Mouse (Mus musculus) testis, postnatal 14 days (tissue): ENCODE data around the gene Gabbr2.
A peak's percentile ranks its signal among the peaks of the same experiment; 100 is the strongest.
"Not testable (repeated sequence)": the region's sequence is repeated elsewhere in the genome, so short reads cannot be mapped to it uniquely, and the experiment has no call there.

ENCODE experiments used
- DNase-seq: peaks from one replicate; pipeline ENCODE4 v3.0.0; 2021; ENCODE audit warnings: low spot score

Gabbr2 gene

GRCm38 (mm10) chr4:46650086-46650753 is 341.5 kb downstream of the Gabbr2 start, which contains the start of gene Tbc1d2:
Gene Tbc1d2, minus strand, starts transcription at chr4:46650209.
- DNase-seq: peak; percentile 93

- DNase-seq: no peak
Observed at GRCm38 (mm10) chr4:46649161-46649560, 342.5 kb downstream of the Gabbr2 start.

- DNase-seq: no peak
Observed at GRCm38 (mm10) chr4:46643676-46644112, 348.0 kb downstream of the Gabbr2 start.

- DNase-seq: no peak
Observed at GRCm38 (mm10) chr4:46642924-46643675, 348.6 kb downstream of the Gabbr2 start.

- DNase-seq: no peak
Observed at GRCm38 (mm10) chr4:46641283-46641682, 350.4 kb downstream of the Gabbr2 start.

GRCm38 (mm10) chr4:46639866-46640265 is 351.8 kb downstream of the Gabbr2 start:
- DNase-seq: no peak

GRCm38 (mm10) chr4:46637250-46637649 is 354.4 kb downstream of the Gabbr2 start:
- DNase-seq: not testable (repeated sequence)

- DNase-seq: no peak
Observed at GRCm38 (mm10) chr4:46635702-46636430, 355.8 kb downstream of the Gabbr2 start.

GRCm38 (mm10) chr4:46634881-46635280 is 356.8 kb downstream of the Gabbr2 start:
- DNase-seq: no peak

GRCm38 (mm10) chr4:46633565-46633964 is 358.1 kb downstream of the Gabbr2 start:
- DNase-seq: not testable (repeated sequence)

- DNase-seq: no peak
Observed at GRCm38 (mm10) chr4:46632465-46632864, 359.2 kb downstream of the Gabbr2 start.

- DNase-seq: no peak
Observed at GRCm38 (mm10) chr4:46630390-46630789, 361.3 kb downstream of the Gabbr2 start.

GRCm38 (mm10) chr4:46628873-46629272 is 362.8 kb downstream of the Gabbr2 start:
- DNase-seq: no peak

GRCm38 (mm10) chr4:46628081-46628480 is 363.6 kb downstream of the Gabbr2 start:
- no peak for DNase-seq

- no peak for DNase-seq
Observed at GRCm38 (mm10) chr4:46625101-46625500, 366.6 kb downstream of the Gabbr2 start.

- DNase-seq: no peak
Observed at GRCm38 (mm10) chr4:46623007-46623406, 368.7 kb downstream of the Gabbr2 start.

- no peak for DNase-seq
Observed at GRCm38 (mm10) chr4:46620946-46621345, 370.7 kb downstream of the Gabbr2 start.

GRCm38 (mm10) chr4:46620330-46620729 is 371.3 kb downstream of the Gabbr2 start:
- peak; percentile 61 for DNase-seq

- no peak for DNase-seq
Observed at GRCm38 (mm10) chr4:46618196-46618817, 373.4 kb downstream of the Gabbr2 start.

GRCm38 (mm10) chr4:46617408-46617807 is 374.3 kb downstream of the Gabbr2 start:
- no peak for DNase-seq

GRCm38 (mm10) chr4:46614641-46615040 is 377.0 kb downstream of the Gabbr2 start:
- DNase-seq: no peak

GRCm38 (mm10) chr4:46613618-46614017 is 378.1 kb downstream of the Gabbr2 start:
- DNase-seq: no peak
